Mouse (Mus musculus) right cerebral cortex, adult 2 months (tissue): ENCODE measurements around the gene Pola1.
"Not testable (repeated sequence)": the region's sequence is repeated elsewhere in the genome, so short reads cannot be mapped to it uniquely, and the experiment has no call there.

Experiments used
- DNase-seq, 2 experiments: peaks; one replicate each; pipeline ENCODE4 v3.0.0; 2021 to 2022; ENCODE audit warnings: low spot score in 2 of 2

Gene Pola1

DNA sequence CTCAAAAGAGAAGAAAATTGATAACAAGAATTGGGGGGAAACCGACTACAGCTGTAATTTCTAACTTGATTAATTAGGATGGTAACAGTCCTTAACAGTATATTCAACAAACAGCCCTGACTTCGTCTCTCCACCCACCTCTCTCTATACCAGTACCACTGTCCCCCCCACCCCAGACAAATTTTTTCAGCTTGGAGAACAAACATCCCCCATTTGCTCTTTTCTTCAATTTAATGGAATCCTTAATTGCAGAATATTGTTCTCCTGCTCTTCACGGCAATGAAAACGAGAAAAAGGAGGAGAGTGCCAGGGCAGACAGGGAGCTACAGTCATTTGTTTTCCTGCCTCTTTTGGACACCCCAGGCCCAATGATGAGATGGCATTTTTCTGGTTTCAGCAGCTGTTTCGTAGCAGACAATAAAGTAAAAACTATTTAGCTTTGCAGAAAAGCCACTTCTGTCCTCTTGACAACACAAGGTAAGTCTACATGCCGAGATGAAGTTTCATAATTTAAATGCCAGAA, 202.2 kb downstream of the Pola1 start:
- DNase-seq, result no peak

DNA sequence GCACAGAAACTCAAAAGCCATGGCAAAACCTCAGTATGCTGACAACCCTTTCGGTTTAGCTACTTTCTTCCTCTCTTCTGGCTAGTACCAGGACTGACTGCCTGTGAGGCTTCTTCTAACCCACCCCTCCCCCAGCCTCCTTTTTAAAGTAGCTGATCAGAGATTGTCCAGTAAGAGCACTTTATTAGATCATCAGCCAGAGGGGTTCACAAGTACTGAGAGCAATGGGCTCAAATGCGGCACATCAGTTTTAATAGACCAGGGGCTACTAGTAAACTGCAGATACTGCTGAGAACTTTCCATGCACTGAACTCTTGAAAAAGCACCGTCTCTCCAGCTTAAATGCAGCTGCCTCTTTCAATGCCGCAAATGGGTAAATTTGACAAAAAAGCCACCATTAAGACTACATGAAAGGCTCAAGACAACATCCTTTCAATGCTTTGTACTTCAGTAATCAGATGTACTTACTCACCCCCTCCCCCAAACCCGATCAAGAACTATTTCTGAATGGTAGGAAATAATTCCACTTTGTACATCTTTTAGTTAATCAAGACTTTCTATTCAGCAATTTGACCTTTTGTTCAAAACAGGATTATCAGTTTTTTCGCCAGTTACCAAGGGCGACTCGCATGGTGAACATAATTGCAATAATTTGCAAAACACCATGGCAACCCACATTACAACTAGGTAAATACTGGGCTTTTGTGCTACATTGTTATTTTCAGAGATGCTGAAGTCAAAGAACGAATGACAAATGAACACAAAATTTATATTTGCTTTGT, 202.8 kb downstream of the Pola1 start:
- no peak for DNase-seq

DNA sequence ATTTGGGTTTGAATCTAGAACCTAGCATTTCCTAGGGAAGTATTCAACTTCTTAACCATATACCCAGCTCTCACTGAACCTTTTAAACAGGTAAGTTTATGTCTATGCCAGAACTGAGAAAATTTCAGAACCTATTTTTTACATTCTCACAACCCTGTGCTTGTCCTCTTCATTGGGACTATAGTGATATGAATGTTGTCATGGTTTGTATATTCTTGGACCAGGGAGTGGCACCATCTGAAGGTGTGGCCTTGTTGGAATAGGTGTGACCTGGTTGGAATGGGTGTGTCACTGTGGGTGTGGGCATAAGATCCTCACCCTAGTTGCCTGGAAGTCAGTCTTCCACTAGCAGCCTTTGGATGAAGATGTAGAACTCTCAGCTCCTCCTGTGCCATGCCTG, 231.1 kb downstream of the Pola1 start:
- not testable (repeated sequence) for DNase-seq

DNA sequence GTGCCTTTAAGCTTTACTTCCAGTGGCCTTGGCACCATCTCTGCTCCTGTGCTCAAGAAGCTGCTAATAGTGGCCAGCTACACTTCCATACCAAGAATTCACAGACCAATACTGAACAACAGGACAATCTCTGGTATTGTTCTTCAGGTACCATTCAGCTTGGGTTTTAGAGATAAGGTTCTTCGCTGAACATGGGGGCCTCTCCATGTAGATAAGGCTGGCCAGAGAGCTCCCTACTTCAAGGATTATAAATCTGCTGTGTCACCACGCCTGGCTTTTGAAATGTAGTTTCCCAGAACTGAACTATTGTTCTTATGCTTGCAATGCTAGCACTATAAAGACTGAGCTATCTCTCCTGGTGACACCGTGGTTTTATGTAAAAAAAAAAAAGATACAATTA, 234.9 kb downstream of the Pola1 start:
- no peak for DNase-seq

DNA sequence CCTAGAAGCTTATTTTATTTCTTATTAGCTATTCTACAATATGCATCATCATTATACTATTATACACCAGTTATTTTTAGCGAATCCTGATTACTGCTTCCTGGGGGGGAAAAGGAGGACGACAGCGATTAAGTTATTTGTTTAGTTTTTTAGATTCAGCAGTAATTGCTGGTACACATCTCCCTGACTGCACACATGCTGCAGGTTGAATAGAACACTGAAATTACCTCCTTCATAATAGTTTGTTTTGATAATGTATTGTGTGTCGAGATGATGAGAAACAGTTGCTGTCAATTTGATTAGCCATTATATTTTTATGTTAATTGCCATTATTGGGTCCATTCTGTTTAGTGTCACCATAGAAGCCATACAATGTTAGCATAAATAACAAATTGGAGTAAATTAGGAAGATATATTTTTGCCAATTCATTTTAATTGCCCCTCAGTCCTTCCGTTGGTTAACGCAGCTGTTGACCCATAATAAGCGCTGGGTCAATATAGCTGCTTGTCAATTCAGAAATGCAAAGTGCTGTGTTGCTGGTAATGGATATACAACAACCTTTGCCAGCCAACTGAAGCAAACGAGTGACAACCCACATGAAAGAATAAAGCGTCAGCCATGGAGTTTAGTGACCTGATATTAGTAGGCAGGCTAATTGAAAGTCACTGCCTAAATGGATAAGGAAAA, 254.5 kb downstream of the Pola1 start:
- no peak for DNase-seq

- DNase-seq, result no peak
Measured at GRCm38 (mm10) chrX:93373503-93373902, 258.5 kb downstream of the Pola1 start.

DNA sequence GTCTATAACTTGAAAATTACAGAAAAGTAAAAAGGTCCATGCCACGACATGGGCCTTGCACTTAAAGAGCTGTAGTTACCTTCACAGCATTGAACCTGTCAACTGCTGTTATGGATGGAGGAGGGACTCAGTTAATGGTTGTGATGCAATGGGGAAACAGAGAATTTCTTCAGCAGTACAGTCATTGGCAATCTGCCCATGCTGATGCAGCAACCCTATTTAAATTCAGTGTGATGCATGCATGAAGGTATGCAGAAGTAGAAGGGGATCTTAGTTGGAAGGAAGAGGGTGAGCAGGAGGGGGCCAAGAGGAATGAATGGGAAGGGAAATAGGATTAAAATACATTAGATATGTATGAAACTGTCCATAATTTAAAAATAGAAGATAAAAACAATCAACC, 262.2 kb downstream of the Pola1 start:
- DNase-seq, result no peak

- DNase-seq, result no peak
Measured at GRCm38 (mm10) chrX:93368211-93368610, 263.7 kb downstream of the Pola1 start.

GRCm38 (mm10) chrX:93321336-93321735, 310.6 kb downstream of the Pola1 start:
- no peak for DNase-seq

- no peak for DNase-seq
Measured at GRCm38 (mm10) chrX:93319979-93320378, 312.0 kb downstream of the Pola1 start.

GRCm38 (mm10) chrX:93317577-93317976, 314.4 kb downstream of the Pola1 start:
- DNase-seq, result no peak

DNA sequence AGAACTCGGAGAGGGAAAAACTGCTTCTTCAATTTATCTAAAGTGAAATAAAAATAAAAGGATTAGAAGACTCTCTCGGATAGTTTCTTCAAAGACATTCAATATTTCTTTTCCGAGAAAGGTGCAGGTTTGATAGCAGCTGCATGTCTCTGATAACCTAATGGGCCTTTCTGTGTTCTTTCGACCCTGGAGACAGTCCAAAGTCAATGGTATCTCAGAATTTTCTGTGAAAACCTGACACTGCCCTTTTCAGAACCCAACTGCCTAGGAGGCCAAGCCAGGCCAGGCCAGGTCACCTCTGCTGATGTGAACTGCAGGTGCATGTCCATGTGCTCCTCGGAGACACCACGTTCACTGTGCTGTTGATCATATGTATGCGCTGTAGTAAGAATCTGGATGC, 326.2 kb downstream of the Pola1 start:
- DNase-seq, result no peak

GRCm38 (mm10) chrX:93301798-93302197, 330.2 kb downstream of the Pola1 start:
- no peak for DNase-seq

DNA sequence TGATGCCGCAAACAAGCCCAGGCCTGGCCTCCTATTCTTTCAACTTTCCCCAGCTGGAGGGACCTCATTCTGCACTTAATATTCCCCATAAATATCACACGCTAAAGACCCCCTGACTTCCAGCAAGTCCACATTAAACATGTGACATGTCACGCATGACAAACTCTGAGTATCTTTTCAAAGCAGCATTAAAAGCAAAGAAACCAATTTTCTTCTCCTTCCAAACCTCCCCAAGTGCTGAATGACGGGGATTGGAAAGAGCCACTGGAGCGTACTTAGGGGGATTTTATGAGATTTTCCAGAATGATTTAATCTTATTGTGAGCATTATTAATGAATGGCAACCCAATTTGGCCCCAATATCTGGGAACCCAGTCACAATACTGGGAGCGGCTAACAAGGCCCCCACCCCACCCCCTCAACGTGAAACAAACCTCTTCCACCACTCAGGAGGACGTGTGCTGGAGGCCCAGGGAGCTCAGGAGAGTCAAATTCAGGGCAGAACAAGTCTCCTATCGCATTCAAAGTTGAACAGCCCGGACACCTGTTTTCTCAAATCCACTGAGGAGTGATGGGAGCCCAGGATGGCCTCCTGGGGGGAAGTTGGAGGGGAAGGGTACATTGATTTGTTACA, 331.7 kb downstream of the Pola1 start:
- DNase-seq, result no peak

DNA sequence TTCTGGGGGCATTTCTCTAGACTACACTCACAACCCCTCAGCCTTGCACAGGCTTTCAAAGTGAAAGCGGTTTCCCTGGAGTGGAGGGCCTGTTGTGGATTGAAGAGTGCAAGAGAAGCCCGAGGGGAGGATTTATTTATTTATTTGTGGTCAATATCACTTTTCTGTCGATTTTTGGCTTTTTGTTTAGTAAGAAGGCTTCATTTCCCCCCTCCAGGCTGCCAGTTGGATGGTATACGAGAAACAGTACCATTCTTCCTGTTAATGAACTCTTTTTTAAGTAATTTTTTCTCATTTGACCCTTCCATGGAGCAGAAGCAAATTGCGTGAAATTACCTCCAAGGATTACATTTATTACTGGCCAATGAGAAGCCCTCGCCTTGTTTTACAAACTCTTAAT, 332.2 kb downstream of the Pola1 start:
- no peak for DNase-seq

DNA sequence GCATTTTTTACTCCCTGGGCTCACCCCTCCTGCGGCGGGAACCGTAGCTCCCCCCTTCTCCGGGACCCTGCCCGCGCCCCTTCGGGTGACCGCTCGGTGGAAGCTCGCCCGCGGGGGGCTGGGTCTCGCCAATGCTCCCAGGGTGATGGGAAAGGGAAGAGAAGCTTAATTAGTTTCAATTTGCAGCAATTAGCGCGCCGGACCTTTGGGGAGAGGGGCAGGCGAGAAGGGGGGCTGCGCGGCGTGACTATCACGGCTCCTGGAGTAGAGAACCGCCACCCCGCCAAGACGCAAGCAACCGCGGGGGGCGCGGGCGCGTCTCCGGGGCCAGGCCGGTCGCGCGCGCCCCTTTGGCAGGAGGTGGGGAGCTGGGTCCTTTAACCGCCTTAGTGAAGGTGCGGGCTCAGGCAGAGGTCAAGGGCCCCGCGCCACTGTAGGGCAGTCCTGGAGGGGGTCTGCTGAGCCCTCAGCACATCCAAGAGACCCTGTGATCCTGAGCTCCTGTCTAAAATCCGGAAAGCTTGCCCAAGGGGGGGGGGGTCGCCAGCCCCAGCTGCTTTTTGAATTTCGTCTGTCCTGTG, 332.8 kb downstream of the Pola1 start:
- no peak for DNase-seq

DNA sequence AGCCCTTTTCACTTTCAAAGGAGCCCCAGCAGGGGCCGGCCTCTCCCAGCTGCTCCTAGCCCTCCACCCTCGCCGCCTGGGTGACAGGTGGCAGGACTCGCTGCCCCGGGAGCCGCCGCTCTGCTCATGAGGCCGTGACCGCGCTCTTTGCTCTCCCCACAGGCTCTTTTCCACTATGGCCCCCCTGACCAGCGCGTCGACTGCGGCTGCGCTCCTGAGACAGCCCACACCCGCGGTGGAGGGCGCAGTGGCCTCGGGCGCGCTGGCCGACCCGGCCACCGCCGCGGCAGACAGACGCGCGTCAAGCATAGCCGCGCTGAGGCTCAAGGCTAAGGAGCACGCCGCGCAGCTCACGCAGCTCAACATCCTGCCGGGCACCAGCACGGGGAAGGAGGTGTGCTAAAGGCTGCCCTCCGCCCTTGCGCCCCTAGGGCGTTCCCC, 334.9 kb downstream of the Pola1 start:
- no peak for DNase-seq

GRCm38 (mm10) chrX:93295819-93296218, 336.1 kb downstream of the Pola1 start:
- no peak for DNase-seq

GRCm38 (mm10) chrX:93294736-93295490, 337.0 kb downstream of the Pola1 start:
- DNase-seq, result no peak

DNA sequence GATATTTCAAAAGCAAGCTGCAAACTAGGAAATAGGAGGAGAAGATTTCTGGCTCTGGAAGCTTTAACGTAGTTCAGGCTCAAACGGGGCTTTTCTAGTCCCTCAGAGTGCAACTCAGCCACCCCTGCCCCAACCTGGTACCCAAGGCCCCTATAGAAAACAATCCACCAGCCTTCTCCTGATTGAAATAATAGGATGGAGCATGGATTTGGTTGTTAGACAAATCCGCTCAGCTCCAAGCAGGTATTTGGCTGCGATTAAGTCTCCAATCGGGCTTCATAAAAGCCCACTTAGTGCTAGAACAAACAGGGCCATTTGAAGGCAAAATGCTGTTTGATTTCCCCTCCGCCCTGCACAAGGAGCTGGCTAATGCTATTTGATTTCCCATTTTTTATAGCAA, 339.9 kb downstream of the Pola1 start:
- DNase-seq, result no peak

- no peak for DNase-seq
Measured at GRCm38 (mm10) chrX:93289851-93290380, 342.0 kb downstream of the Pola1 start.
